Mouse (Mus musculus) kidney, adult 8-10 months (tissue): ENCODE results near the gene Ptprk.

Experiments used
- DNase-seq, 2 experiments: peaks; one replicate each; pipeline ENCODE4 v3.0.0; 2022

The Ptprk gene

GRCm38 (mm10) chr10:28306451-28307086 lies 231.9 kb downstream of the Ptprk start:
- no peak for DNase-seq

- no peak for DNase-seq
These were observed 236.7 kb downstream of the Ptprk start for GRCm38 (mm10) chr10:28311369-28311768.

GRCm38 (mm10) chr10:28322995-28323394 lies 248.4 kb downstream of the Ptprk start:
- no peak for DNase-seq

- no peak for DNase-seq
These were observed 260.6 kb downstream of the Ptprk start for GRCm38 (mm10) chr10:28335232-28335631.

- DNase-seq: no peak
These were observed 263.9 kb downstream of the Ptprk start for GRCm38 (mm10) chr10:28338536-28338935.

GRCm38 (mm10) chr10:28345196-28345681 lies 270.6 kb downstream of the Ptprk start:
- no peak for DNase-seq

GRCm38 (mm10) chr10:28365291-28365690 lies 290.7 kb downstream of the Ptprk start:
- DNase-seq: no peak

- DNase-seq: no peak
These were observed 291.6 kb downstream of the Ptprk start for GRCm38 (mm10) chr10:28366065-28366677.

GRCm38 (mm10) chr10:28369808-28370207 lies 295.2 kb downstream of the Ptprk start:
- DNase-seq: no peak

- DNase-seq: no peak
These were observed 300.3 kb downstream of the Ptprk start for GRCm38 (mm10) chr10:28374874-28375273.

GRCm38 (mm10) chr10:28379752-28380488 lies 305.3 kb downstream of the Ptprk start:
- DNase-seq: no peak

GRCm38 (mm10) chr10:28387563-28388222 lies 313.1 kb downstream of the Ptprk start:
- peak; percentile 28 to 68 for DNase-seq

- DNase-seq: no peak
These were observed 316.5 kb downstream of the Ptprk start for GRCm38 (mm10) chr10:28391168-28391567.

GRCm38 (mm10) chr10:28395610-28396519 lies 321.2 kb downstream of the Ptprk start:
- no peak for DNase-seq

- DNase-seq: peak; percentile 33 to 50
These were observed 321.9 kb downstream of the Ptprk start for GRCm38 (mm10) chr10:28396520-28396915.

- no peak for DNase-seq
These were observed 327.2 kb downstream of the Ptprk start for GRCm38 (mm10) chr10:28401796-28402195.

- no peak for DNase-seq
These were observed 334.4 kb downstream of the Ptprk start for GRCm38 (mm10) chr10:28408980-28409379.

GRCm38 (mm10) chr10:28414823-28415222 lies 340.2 kb downstream of the Ptprk start:
- no peak for DNase-seq

GRCm38 (mm10) chr10:28422622-28423021 lies 348.0 kb downstream of the Ptprk start:
- no peak for DNase-seq

- peak in 1 of 2 experiments; percentile 8 for DNase-seq
These were observed 350.8 kb downstream of the Ptprk start for GRCm38 (mm10) chr10:28425371-28425770.

- no peak for DNase-seq
These were observed 361.5 kb downstream of the Ptprk start for GRCm38 (mm10) chr10:28436084-28436483.

GRCm38 (mm10) chr10:28449853-28450252 lies 375.2 kb downstream of the Ptprk start:
- DNase-seq: no peak
